ENCODE assay signal across 16 mouse cellular contexts in the genomic region with DNA sequence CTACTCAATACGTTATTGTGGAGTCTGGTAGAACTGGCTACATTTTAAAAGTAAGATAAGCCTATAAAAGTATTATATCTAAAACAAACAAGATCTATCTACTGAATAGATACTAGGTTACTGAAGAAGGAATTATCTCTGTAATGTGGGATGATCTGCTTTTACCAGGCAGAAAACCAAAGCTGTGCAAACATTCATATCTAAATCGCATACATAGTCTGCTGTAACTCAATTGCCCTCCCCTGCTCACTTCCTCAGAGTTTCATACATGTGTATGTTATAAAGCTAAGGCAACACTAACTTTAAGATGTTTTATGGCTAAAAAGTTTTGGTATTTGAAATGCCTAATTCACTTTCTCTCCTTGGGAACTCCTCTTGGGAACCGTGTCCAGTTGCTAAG.
"Had no signal": no experiment of that assay in that cellular context is flagged by ENCODE, and none has a peak within 500 bp of the region (broad histone marks: within the 10 kb centered on the region; RNA-seq: fewer than 3 reads in every experiment).

No protein-coding gene starts in this region.

- H3K27ac ChIP-seq: neural tube, embryonic 13.5 days; neural tube, embryonic 15.5 days; stomach, embryonic 15.5 days; stomach, postnatal 0 days had no signal

- H3K4me1 ChIP-seq: neural tube, embryonic 13.5 days; neural tube, embryonic 15.5 days; stomach, embryonic 15.5 days had no signal

- H3K36me3 ChIP-seq: neural tube, embryonic 13.5 days; neural tube, embryonic 15.5 days; stomach, embryonic 15.5 days had no signal

- DNase-seq: retina, postnatal 1 day; right cerebral cortex, adult 18-20 months; right cerebral cortex, postnatal 14 days; right cerebral cortex, postnatal 25 days; right cerebral cortex, postnatal 4 days; spleen, adult 18-20 months; thymus, adult 18-20 months; thymus, adult 2 months; thymus, postnatal 14 days; thymus, postnatal 25 days; thymus, postnatal 36 days; thymus, postnatal 4 days had no signal

- H3K27me3 ChIP-seq: neural tube, embryonic 13.5 days; neural tube, embryonic 15.5 days; stomach, embryonic 15.5 days had no signal

- H3K4me2 ChIP-seq: neural tube, embryonic 13.5 days; neural tube, embryonic 15.5 days; stomach, embryonic 15.5 days had no signal

- H3K4me3 ChIP-seq: neural tube, embryonic 13.5 days; neural tube, embryonic 15.5 days; stomach, embryonic 15.5 days had no signal

- H3K9ac ChIP-seq: neural tube, embryonic 13.5 days; neural tube, embryonic 15.5 days; stomach, embryonic 15.5 days had no signal

- H3K9me3 ChIP-seq: neural tube, embryonic 13.5 days; neural tube, embryonic 15.5 days; stomach, embryonic 15.5 days had no signal
